Mouse (Mus musculus): ENCODE data around the gene Nr4a1. TPM values are rescaled to one million over a fixed set of nuclear protein-coding genes. Genes with fewer than 3 reads are reported as not detected.

Gene Nr4a1
- polyA plus RNA-seq, 1 experiment from 2014 or later = 0.67 TPM

DNA sequence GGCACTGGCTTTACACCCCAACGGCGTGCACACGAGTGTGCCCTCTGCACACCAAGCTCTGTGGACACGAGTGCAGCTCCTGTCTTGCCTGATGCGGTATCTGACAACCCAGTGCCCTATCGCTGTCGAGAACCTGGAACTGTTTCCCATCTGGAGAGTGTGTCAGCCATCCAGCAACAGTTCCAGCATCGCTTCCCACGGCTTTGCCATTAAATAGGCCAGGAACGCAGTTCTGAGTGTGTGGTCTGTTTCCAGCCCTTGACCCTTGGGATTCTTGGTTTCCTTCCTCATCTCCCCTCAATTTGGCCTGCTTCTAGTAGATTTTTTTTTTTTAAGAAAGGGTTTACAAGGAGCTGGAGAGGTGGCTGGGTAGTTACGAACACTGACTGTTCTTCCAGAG, 42.0 kb downstream of the Nr4a1 start:
- H3K4me3 ChIP-seq (ENCODE audit: low read depth, low read length) = no peak overlapping the region
- H3K36me3 ChIP-seq (ENCODE audit: control insufficient read depth, insufficient read depth) = no peaks in the 10 kb centered on the region
- no peaks in the 10 kb centered on the region for H3K9me3 ChIP-seq (replicated peaks; ENCODE audit: control insufficient read depth, low read length)
- no peaks in the 10 kb centered on the region for H3K27me3 ChIP-seq (ENCODE audit: control insufficient read depth, insufficient read depth, low read depth, low read length)
- H3K9ac ChIP-seq (ENCODE audit: low read depth, low read length) = no peak overlapping the region
- WGBS (ENCODE audit: insufficient replicate concordance) = 77% methylated on average over 11 of the region's 11 CpGs
- no peaks in the 10 kb centered on the region; the same call in 1 of the 2 replicates for H3K4me1 ChIP-seq (ENCODE audit: control insufficient read depth, low read depth, low read length)
- H3K4me2 ChIP-seq (ENCODE audit: low read depth, low read length) = no peak overlapping the region
- no peak overlapping the region for H3K27ac ChIP-seq (ENCODE audit: low read length)
- no peak for ATAC-seq (ENCODE audit: low read depth)

- no peak overlapping the region for H3K4me3 ChIP-seq (ENCODE audit: low read depth, low read length)
- whole genome bisulfite sequencing (ENCODE audit: insufficient replicate concordance) = 17% methylated on average over 7 of the region's 7 CpGs
- no peaks in the 10 kb centered on the region for H3K27me3 ChIP-seq (ENCODE audit: control insufficient read depth, insufficient read depth, low read depth, low read length)
- H3K9ac ChIP-seq (ENCODE audit: low read depth, low read length) = no peak overlapping the region
- H3K27ac ChIP-seq (ENCODE audit: low read length) = no peak overlapping the region
- no peak overlapping the region for H3K4me2 ChIP-seq (ENCODE audit: low read depth, low read length)
- no peaks in the 10 kb centered on the region for H3K9me3 ChIP-seq (replicated peaks; ENCODE audit: control insufficient read depth, low read length)
- no peak for ATAC-seq (ENCODE audit: low read depth)
- H3K36me3 ChIP-seq (ENCODE audit: control insufficient read depth, insufficient read depth) = no peaks in the 10 kb centered on the region
- H3K4me1 ChIP-seq (ENCODE audit: control insufficient read depth, low read depth, low read length) = no peaks in the 10 kb centered on the region; the same call in 1 of the 2 replicates
Measured at GRCm38 (mm10) chr15:101297988-101298387, 43.9 kb downstream of the Nr4a1 start.

- ATAC-seq (ENCODE audit: low read depth) = no peak
- Histone ChIP-seq H3K9me3 (replicated peaks; ENCODE audit: control insufficient read depth, low read length) (no peaks in the 10 kb centered on the region), H3K9ac (ENCODE audit: low read depth, low read length) (no peak overlapping the region), H3K36me3 (ENCODE audit: control insufficient read depth, insufficient read depth) (no peaks in the 10 kb centered on the region), H3K27ac (ENCODE audit: low read length) (no peak overlapping the region), H3K4me2 (ENCODE audit: low read depth, low read length) (no peak overlapping the region), H3K4me3 (ENCODE audit: low read depth, low read length) (no peak overlapping the region), H3K27me3 (ENCODE audit: control insufficient read depth, insufficient read depth, low read depth, low read length) (no peaks in the 10 kb centered on the region), H3K4me1 (ENCODE audit: control insufficient read depth, low read depth, low read length) (no peaks in the 10 kb centered on the region; the same call in 1 of the 2 replicates)
- 20% methylated on average over 7 of the region's 7 CpGs for WGBS (ENCODE audit: insufficient replicate concordance)
Measured at GRCm38 (mm10) chr15:101298550-101298949, 44.5 kb downstream of the Nr4a1 start.

- Histone ChIP-seq H3K9me3 (replicated peaks; ENCODE audit: control insufficient read depth, low read length) (no peaks in the 10 kb centered on the region), H3K4me2 (ENCODE audit: low read depth, low read length) (no peak overlapping the region), H3K4me3 (ENCODE audit: low read depth, low read length) (no peak overlapping the region), H3K36me3 (ENCODE audit: control insufficient read depth, insufficient read depth) (no peaks in the 10 kb centered on the region), H3K4me1 (ENCODE audit: control insufficient read depth, low read depth, low read length) (no peaks in the 10 kb centered on the region; the same call in 1 of the 2 replicates), H3K27ac (ENCODE audit: low read length) (no peak overlapping the region), H3K9ac (ENCODE audit: low read depth, low read length) (no peak overlapping the region), H3K27me3 (ENCODE audit: control insufficient read depth, insufficient read depth, low read depth, low read length) (no peaks in the 10 kb centered on the region)
- ATAC-seq (ENCODE audit: low read depth) = peak; percentile 32; the same call in 1 of the 2 replicates
- 48% methylated on average over 14 of the region's 14 CpGs for WGBS (ENCODE audit: insufficient replicate concordance)
Measured at GRCm38 (mm10) chr15:101299480-101299960, 45.5 kb downstream of the Nr4a1 start.

DNA sequence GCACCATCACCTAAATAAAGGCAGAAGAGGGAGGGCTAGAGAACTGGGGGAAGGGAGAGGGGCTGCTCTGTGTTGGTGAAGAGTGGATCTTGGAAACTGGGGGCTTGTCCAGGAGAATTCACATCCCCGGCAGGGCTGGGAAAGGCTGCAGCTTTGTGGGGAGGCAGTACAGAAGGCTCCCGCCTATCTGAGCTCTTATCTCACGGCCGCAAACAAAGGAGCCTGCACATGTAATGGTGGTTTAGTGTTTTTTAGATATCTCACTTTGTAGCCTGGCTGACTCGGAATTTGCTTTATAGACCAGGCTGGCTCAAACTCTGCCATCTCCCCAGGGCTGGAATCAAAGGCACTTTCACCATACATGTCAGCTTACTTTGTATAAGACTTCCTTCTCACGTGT, 46.1 kb downstream of the Nr4a1 start:
- WGBS (ENCODE audit: insufficient replicate concordance) = 14% methylated on average over 6 of the region's 6 CpGs
- no peak overlapping the region for H3K27ac ChIP-seq (ENCODE audit: low read length)
- ATAC-seq (ENCODE audit: low read depth) = no peak

GRCm38 (mm10) chr15:101302201-101302600, 48.1 kb downstream of the Nr4a1 start:
- H3K4me1 ChIP-seq (ENCODE audit: control insufficient read depth, low read depth, low read length) = no peaks in the 10 kb centered on the region; the same call in 1 of the 2 replicates
- ATAC-seq (ENCODE audit: low read depth) = no peak
- H3K4me2 ChIP-seq (ENCODE audit: low read depth, low read length) = no peak overlapping the region
- H3K27ac ChIP-seq (ENCODE audit: low read length) = no peak overlapping the region
- no peaks in the 10 kb centered on the region for H3K36me3 ChIP-seq (ENCODE audit: control insufficient read depth, insufficient read depth)
- H3K9ac ChIP-seq (ENCODE audit: low read depth, low read length) = no peak overlapping the region
- H3K4me3 ChIP-seq (ENCODE audit: low read depth, low read length) = no peak overlapping the region
- no peaks in the 10 kb centered on the region for H3K9me3 ChIP-seq (replicated peaks; ENCODE audit: control insufficient read depth, low read length)
- no peaks in the 10 kb centered on the region for H3K27me3 ChIP-seq (ENCODE audit: control insufficient read depth, insufficient read depth, low read depth, low read length)
- WGBS (ENCODE audit: insufficient replicate concordance) = 68% methylated on average over 3 of the region's 3 CpGs

More for the DNA sequence above, 46.1 kb downstream of the Nr4a1 start:
- no peaks in the 10 kb centered on the region for H3K27me3 ChIP-seq (ENCODE audit: control insufficient read depth, insufficient read depth, low read depth, low read length)
- no peak overlapping the region for H3K4me2 ChIP-seq (ENCODE audit: low read depth, low read length)
- no peak overlapping the region for H3K9ac ChIP-seq (ENCODE audit: low read depth, low read length)
- H3K36me3 ChIP-seq (ENCODE audit: control insufficient read depth, insufficient read depth) = no peaks in the 10 kb centered on the region
- H3K4me1 ChIP-seq (ENCODE audit: control insufficient read depth, low read depth, low read length) = no peaks in the 10 kb centered on the region; the same call in 1 of the 2 replicates
- no peaks in the 10 kb centered on the region for H3K9me3 ChIP-seq (replicated peaks; ENCODE audit: control insufficient read depth, low read length)
- no peak overlapping the region for H3K4me3 ChIP-seq (ENCODE audit: low read depth, low read length)

- Histone ChIP-seq H3K27me3 (ENCODE audit: control insufficient read depth, insufficient read depth, low read depth, low read length) (no peaks in the 10 kb centered on the region), H3K9ac (ENCODE audit: low read depth, low read length) (no peak overlapping the region), H3K4me3 (ENCODE audit: low read depth, low read length) (no peak overlapping the region), H3K9me3 (replicated peaks; ENCODE audit: control insufficient read depth, low read length) (no peaks in the 10 kb centered on the region), H3K4me1 (ENCODE audit: control insufficient read depth, low read depth, low read length) (no peaks in the 10 kb centered on the region; the same call in 1 of the 2 replicates), H3K27ac (ENCODE audit: low read length) (no peak overlapping the region), H3K36me3 (ENCODE audit: control insufficient read depth, insufficient read depth) (no peaks in the 10 kb centered on the region), H3K4me2 (ENCODE audit: low read depth, low read length) (no peak overlapping the region)
- ATAC-seq (ENCODE audit: low read depth) = no peak
- WGBS (ENCODE audit: insufficient replicate concordance) = 64% methylated on average over 4 of the region's 4 CpGs
Measured at GRCm38 (mm10) chr15:101303830-101304229, 49.8 kb downstream of the Nr4a1 start.

GRCm38 (mm10) chr15:101306459-101306858, 52.4 kb downstream of the Nr4a1 start:
- H3K9ac ChIP-seq (ENCODE audit: low read depth, low read length) = no peak overlapping the region
- H3K9me3 ChIP-seq (replicated peaks; ENCODE audit: control insufficient read depth, low read length) = no peaks in the 10 kb centered on the region
- no peaks in the 10 kb centered on the region for H3K27me3 ChIP-seq (ENCODE audit: control insufficient read depth, insufficient read depth, low read depth, low read length)
- ATAC-seq (ENCODE audit: low read depth) = no peak
- H3K36me3 ChIP-seq (ENCODE audit: control insufficient read depth, insufficient read depth) = no peaks in the 10 kb centered on the region
- WGBS (ENCODE audit: insufficient replicate concordance) = 63% methylated on average over 4 of the region's 4 CpGs
- no peak overlapping the region for H3K27ac ChIP-seq (ENCODE audit: low read length)
- H3K4me2 ChIP-seq (ENCODE audit: low read depth, low read length) = no peak overlapping the region
- H3K4me1 ChIP-seq (ENCODE audit: control insufficient read depth, low read depth, low read length) = no peaks in the 10 kb centered on the region
- no peak overlapping the region for H3K4me3 ChIP-seq (ENCODE audit: low read depth, low read length)

DNA sequence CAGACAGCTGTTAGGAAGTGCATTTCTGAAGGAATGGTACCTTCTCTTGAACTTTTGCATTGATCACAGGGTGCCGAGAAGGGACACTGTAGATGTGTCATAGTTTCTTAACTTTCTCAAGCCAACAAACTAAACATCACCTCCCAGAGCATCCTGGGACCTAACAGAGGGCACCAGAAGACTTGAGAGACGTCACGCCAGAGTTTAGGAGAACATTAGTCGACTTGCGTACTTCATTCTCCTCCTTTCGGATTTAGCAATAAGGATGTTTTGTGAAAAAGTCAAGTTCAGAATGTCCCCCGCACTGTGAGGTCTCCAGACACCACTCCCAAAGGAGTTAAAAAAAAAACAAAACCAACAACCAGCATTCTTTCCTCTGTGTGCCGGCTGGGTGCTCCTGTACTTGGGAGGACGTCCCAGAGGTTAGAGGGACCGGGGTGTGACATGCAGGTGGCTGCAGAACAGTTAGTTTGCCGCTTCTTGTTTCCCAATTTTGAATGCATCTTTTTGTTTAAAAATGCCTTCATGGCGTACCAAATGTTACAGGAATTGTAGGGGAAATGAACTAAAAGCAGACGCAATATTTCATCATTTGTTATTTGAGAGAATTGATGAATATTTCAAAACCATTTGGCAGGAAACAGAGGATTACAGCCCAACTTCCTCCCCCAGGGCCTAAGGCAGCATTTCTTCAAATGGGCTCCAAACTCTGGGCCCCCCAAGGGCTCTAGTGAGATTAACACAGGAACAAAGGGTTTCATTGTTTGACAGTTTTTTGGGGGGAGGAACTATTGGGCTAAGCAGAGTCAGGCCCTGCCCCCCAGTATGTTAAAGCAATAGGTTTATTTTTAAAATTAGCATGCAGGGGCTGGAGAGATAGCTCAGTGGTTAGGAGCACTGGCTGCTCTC, 54.6 kb downstream of the Nr4a1 start:
- H3K36me3 ChIP-seq (ENCODE audit: control insufficient read depth, insufficient read depth) = no peaks in the 10 kb centered on the region
- H3K9ac ChIP-seq (ENCODE audit: low read depth, low read length) = no peak overlapping the region
- no peak for ATAC-seq (ENCODE audit: low read depth)
- 42% methylated on average over 13 of the region's 13 CpGs for WGBS (ENCODE audit: insufficient replicate concordance)
- no peaks in the 10 kb centered on the region for H3K9me3 ChIP-seq (replicated peaks; ENCODE audit: control insufficient read depth, low read length)
- no peak overlapping the region for H3K4me2 ChIP-seq (ENCODE audit: low read depth, low read length)
- peak overlapping the region; percentile 46; the same call in 1 of the 2 replicates for H3K27ac ChIP-seq (ENCODE audit: low read length)
- H3K4me1 ChIP-seq (ENCODE audit: control insufficient read depth, low read depth, low read length) = no peaks in the 10 kb centered on the region
- H3K27me3 ChIP-seq (ENCODE audit: control insufficient read depth, insufficient read depth, low read depth, low read length) = no peaks in the 10 kb centered on the region
- no peak overlapping the region for H3K4me3 ChIP-seq (ENCODE audit: low read depth, low read length)

Data from liver, embryonic 16.5 days (tissue).